Mouse (Mus musculus): ENCODE measurements around the gene Sost. TPM values are rescaled to one million over a fixed set of nuclear protein-coding genes. Genes with fewer than 3 reads are reported as not detected.

Gene Sost
- polyA plus RNA-seq, 1 experiment = not detected

DNA sequence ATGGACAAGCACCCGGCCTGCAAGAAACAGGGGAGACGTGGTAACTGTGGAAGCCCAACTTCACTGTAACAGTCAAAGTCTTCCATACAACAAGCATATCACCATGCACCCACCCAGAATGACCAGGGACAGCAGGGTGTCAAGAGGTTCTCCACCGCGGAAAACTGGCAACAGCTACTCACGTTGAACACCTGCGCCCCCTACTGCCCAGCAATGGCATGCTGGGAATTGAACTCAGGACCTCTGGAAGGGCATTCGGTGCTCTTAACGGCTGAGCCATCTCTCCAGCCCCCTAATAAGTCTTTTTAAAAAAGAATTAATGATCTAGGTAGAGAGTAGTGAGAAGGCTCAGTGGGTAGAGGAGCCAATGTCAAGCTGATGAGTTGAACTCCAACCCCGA, 8.1 kb upstream of the Sost start:
- no peaks in the 10 kb centered on the region for H3K9me3 ChIP-seq (ENCODE audit: control insufficient read depth, low read length)
- no peaks in the 10 kb centered on the region for H3K4me1 ChIP-seq (ENCODE audit: control insufficient read depth)
- no peaks in the 10 kb centered on the region for H3K27me3 ChIP-seq (ENCODE audit: control insufficient read depth)
- no peak overlapping the region for H3K4me3 ChIP-seq (replicated peaks)
- TF ChIP-seq TAL1 (IDR thresholded peaks at IDR 0.05; ENCODE audit: low read length) (no peak), GATA1 (IDR thresholded peaks at IDR 0.05; ENCODE audit: low read length) (no peak)
- H3K36me3 ChIP-seq (ENCODE audit: control insufficient read depth) = no peaks in the 10 kb centered on the region; the same call in 1 of the 2 replicates

DNA sequence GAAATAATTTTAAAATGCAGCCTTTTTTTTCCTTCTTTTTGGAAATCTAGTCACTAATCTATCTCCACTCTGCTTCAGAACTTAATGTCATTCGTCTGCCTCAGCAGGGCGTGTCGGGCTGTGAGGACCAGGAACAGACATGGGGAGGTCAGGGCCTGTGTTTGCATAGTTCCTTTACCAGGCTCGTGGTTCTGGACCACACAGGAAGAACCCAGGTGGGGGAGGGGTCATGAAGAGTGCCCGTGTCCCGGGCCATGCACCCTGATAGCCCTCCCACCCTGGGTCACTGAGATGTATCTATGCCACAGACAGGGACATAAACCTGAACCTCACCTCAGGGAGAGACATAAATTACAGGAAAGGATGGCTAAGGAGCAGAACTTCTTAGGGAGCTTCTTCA, 7.4 kb upstream of the Sost start:
- no peak overlapping the region for H3K4me3 ChIP-seq (replicated peaks)
- no peaks in the 10 kb centered on the region for H3K4me1 ChIP-seq (ENCODE audit: control insufficient read depth)
- H3K36me3 ChIP-seq (ENCODE audit: control insufficient read depth) = no peaks in the 10 kb centered on the region; the same call in 1 of the 2 replicates
- no peak for TF ChIP-seq GATA1 (IDR thresholded peaks at IDR 0.05; ENCODE audit: low read length)
- TF ChIP-seq TAL1 (IDR thresholded peaks at IDR 0.05; ENCODE audit: low read length) = no peak
- H3K9me3 ChIP-seq (ENCODE audit: control insufficient read depth, low read length) = no peaks in the 10 kb centered on the region
- no peaks in the 10 kb centered on the region for H3K27me3 ChIP-seq (ENCODE audit: control insufficient read depth)

DNA sequence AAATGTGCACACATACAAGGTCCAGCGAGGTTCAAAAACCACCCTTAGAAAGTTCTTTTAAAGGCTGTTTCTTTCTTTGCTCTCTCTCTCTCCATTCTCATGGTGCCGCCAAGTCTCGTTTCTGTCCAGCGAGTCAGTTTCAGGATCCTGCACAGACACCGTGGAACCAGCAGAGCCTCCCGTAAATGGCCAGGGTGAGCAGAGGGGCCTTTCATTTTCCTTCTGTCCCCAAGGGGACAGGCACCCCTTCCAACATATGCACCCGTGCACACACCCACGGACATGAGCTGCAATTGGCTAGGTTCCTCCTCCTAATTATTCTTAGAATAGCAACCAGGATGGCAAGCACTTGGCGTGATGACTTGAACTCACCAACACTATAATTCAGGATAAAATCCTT, 6.7 kb upstream of the Sost start:
- no peak overlapping the region for H3K4me3 ChIP-seq (replicated peaks)
- H3K9me3 ChIP-seq (ENCODE audit: control insufficient read depth, low read length) = no peaks in the 10 kb centered on the region
- no peaks in the 10 kb centered on the region for H3K4me1 ChIP-seq (ENCODE audit: control insufficient read depth)
- H3K36me3 ChIP-seq (ENCODE audit: control insufficient read depth) = no peaks in the 10 kb centered on the region; the same call in 1 of the 2 replicates
- no peaks in the 10 kb centered on the region for H3K27me3 ChIP-seq (ENCODE audit: control insufficient read depth)
- TF ChIP-seq GATA1 (IDR thresholded peaks at IDR 0.05; ENCODE audit: low read length) (no peak), TAL1 (IDR thresholded peaks at IDR 0.05; ENCODE audit: low read length) (no peak)

DNA sequence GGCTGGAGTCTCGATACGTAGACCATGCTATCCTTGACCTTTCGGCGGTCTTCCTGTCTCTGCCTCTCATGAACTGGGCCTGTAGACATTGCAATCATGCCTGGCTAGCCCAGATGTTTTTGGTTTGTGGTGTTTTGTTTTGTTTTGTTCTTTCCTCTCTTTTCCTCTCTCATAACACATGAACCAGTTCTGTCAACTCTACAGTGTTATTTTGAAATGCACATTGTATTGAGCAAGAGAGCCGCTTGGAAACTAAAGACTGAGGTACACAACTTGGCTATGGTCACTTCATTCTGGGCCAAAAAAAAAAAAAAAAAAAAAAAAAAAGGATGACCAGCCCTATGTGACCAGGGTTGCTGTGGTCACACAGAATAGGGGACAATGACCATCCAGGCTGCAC, 5.8 kb upstream of the Sost start:
- H3K9me3 ChIP-seq (ENCODE audit: control insufficient read depth, low read length) = no peaks in the 10 kb centered on the region
- H3K4me3 ChIP-seq (replicated peaks) = no peak overlapping the region
- TF ChIP-seq GATA1 (IDR thresholded peaks at IDR 0.05; ENCODE audit: low read length) = no peak
- TF ChIP-seq TAL1 (IDR thresholded peaks at IDR 0.05; ENCODE audit: low read length) = no peak
- no peaks in the 10 kb centered on the region for H3K4me1 ChIP-seq (ENCODE audit: control insufficient read depth)
- H3K27me3 ChIP-seq (ENCODE audit: control insufficient read depth) = peaks cover 4% of the 10 kb centered on the region
- H3K36me3 ChIP-seq (ENCODE audit: control insufficient read depth) = no peaks in the 10 kb centered on the region; the same call in 1 of the 2 replicates

DNA sequence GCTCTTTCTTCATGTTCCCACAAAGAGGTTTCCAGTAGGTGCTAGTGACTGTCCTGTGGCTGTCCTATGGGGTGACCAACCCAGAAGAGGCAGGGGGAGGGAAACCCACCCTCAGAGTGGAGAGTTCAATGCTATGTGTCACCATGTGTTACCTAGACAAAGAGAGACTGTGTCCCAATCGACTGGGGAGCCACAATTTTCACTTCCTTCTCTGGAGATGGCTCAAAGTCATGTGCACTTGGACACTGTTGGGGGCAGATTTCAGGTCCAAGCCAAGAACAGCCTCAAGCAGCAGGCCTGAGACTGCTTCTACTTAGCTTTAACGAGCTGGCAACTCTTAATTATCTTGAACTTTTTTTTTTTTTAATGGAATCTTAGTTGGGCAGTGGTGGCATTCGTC, 5.3 kb upstream of the Sost start:
- no peaks in the 10 kb centered on the region; the same call in 1 of the 2 replicates for H3K36me3 ChIP-seq (ENCODE audit: control insufficient read depth)
- H3K9me3 ChIP-seq (ENCODE audit: control insufficient read depth, low read length) = no peaks in the 10 kb centered on the region
- TF ChIP-seq TAL1 (IDR thresholded peaks at IDR 0.05; ENCODE audit: low read length) (no peak), GATA1 (IDR thresholded peaks at IDR 0.05; ENCODE audit: low read length) (no peak)
- no peaks in the 10 kb centered on the region for H3K4me1 ChIP-seq (ENCODE audit: control insufficient read depth)
- H3K27me3 ChIP-seq (ENCODE audit: control insufficient read depth) = peaks cover 10% of the 10 kb centered on the region
- no peak overlapping the region for H3K4me3 ChIP-seq (replicated peaks)

DNA sequence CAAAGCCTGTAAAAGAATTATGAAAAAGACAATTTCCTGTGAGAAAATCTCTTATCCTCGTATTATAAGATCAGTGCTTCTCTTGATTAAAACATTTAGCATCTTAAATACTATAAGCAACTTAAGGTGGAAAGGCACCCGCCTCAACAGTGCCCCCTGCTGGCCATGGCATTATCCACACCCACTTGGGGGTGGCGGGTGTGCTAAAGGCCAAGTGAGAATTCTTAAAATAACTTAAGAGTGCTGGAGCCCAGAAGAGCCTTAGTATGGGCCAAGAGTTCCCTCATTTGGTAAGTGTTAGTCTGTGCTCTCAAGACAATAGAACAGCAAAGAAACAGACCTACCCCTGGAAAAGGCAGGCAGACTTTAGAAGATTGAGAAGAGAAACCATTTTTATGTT, 4.6 kb upstream of the Sost start:
- Histone ChIP-seq H3K36me3 (ENCODE audit: control insufficient read depth) (no peaks in the 10 kb centered on the region; the same call in 1 of the 2 replicates), H3K9me3 (ENCODE audit: control insufficient read depth, low read length) (no peaks in the 10 kb centered on the region), H3K27me3 (ENCODE audit: control insufficient read depth) (peaks cover 17% of the 10 kb centered on the region), H3K4me3 (replicated peaks) (no peak overlapping the region), H3K4me1 (ENCODE audit: control insufficient read depth) (no peaks in the 10 kb centered on the region)
- TF ChIP-seq TAL1 (IDR thresholded peaks at IDR 0.05; ENCODE audit: low read length) (no peak), GATA1 (IDR thresholded peaks at IDR 0.05; ENCODE audit: low read length) (no peak)

DNA sequence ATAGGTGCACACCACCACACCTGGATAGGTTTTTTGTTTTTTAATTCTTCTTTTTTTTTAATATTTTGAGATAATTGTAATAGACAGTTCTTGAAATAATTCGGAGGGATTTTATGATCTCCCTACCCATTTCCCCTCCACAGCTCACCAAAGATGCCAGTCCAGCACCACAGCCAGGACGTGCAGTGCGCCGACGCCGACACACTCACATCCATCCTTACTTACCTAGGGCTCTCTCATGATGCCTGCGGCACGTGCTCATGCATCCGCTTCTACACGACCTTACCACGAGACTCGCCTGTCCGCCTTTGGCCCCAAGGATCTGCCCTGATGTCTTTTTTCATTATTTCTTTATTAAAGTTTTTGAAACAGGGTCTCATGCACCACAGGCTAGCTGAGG, 3.0 kb upstream of the Sost start:
- H3K4me3 ChIP-seq (replicated peaks) = no peak overlapping the region
- no peaks in the 10 kb centered on the region; the same call in 1 of the 2 replicates for H3K36me3 ChIP-seq (ENCODE audit: control insufficient read depth)
- TF ChIP-seq GATA1 (IDR thresholded peaks at IDR 0.05; ENCODE audit: low read length) (no peak), TAL1 (IDR thresholded peaks at IDR 0.05; ENCODE audit: low read length) (no peak)
- H3K4me1 ChIP-seq (ENCODE audit: control insufficient read depth) = no peaks in the 10 kb centered on the region
- H3K9me3 ChIP-seq (ENCODE audit: control insufficient read depth, low read length) = no peaks in the 10 kb centered on the region
- H3K27me3 ChIP-seq (ENCODE audit: control insufficient read depth) = peaks cover 32% of the 10 kb centered on the region

DNA sequence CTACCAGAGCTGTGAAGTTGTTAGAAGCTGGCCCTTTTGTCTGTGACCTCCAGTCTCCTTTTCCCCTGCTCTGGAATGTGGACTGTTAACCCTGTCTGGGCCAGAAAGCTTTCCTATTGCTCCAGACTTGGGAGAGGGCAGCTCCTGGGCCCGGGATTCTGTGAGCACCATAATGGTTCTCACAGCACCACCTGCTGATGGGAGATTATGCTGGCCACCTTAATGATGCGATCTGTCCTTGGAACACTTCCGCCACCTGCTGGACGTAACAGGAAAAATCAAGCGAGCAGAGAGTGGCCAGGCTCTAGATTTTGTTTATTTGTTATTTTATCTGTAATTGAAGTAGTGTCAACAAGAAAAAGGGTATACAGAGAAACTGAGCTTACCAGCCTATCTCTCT, 2.0 kb upstream of the Sost start:
- no peaks in the 10 kb centered on the region for H3K36me3 ChIP-seq (ENCODE audit: control insufficient read depth)
- H3K4me1 ChIP-seq (ENCODE audit: control insufficient read depth) = no peaks in the 10 kb centered on the region
- H3K9me3 ChIP-seq (ENCODE audit: control insufficient read depth, low read length) = peaks cover 3% of the 10 kb centered on the region; the same call in 1 of the 2 replicates
- H3K4me3 ChIP-seq (replicated peaks) = no peak overlapping the region
- H3K27me3 ChIP-seq (ENCODE audit: control insufficient read depth) = peaks cover 43% of the 10 kb centered on the region
- no peak for TF ChIP-seq GATA1 (IDR thresholded peaks at IDR 0.05; ENCODE audit: low read length)
- no peak for TF ChIP-seq TAL1 (IDR thresholded peaks at IDR 0.05; ENCODE audit: low read length)

DNA sequence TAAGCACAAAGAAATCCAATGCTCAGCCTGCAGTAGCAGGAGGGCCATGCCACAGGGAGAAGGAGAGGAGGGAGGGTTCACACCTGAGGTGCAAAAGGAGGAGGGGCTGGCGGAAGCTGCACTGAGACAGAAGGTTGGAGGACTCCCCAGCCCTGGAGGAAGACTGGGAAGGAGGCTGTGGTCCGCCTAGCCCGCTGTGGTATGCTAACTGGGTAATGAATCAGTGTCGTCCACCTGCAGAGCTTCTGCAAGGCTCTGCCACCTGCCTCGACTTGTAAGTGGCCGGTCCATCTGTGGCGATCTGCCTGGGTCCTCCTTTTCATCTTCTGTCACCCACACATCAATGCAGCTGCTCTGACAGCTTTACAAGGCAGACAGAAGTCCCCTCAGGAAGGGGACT, 1.5 kb upstream of the Sost start:
- TF ChIP-seq GATA1 (IDR thresholded peaks at IDR 0.05; ENCODE audit: low read length) = no peak
- TF ChIP-seq TAL1 (IDR thresholded peaks at IDR 0.05; ENCODE audit: low read length) = no peak
- Histone ChIP-seq H3K4me1 (ENCODE audit: control insufficient read depth) (no peaks in the 10 kb centered on the region), H3K9me3 (ENCODE audit: control insufficient read depth, low read length) (peaks cover 3% of the 10 kb centered on the region; the same call in 1 of the 2 replicates), H3K27me3 (ENCODE audit: control insufficient read depth) (peaks cover 48% of the 10 kb centered on the region), H3K4me3 (replicated peaks) (no peak overlapping the region), H3K36me3 (ENCODE audit: control insufficient read depth) (no peaks in the 10 kb centered on the region)

DNA sequence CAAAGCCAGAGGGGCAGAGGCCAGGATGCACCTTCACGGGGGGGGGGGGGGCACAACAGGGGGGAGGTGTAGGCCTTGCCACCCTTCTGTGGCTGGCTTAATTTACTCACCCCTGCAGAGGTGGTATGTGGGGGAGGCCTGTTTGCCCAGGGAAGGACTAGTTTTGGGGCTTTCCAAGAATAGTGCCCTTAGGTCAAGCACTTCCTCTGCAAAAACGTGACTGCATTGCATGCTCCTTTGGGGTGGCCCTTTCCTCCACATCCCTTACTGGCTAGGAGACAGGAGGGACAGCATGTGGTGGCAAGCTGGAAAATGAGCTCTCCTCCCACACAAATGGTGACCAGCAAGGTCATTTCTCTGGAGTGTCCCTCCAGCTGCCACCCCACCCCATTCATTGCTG, 1.3 kb downstream of the Sost start:
- Histone ChIP-seq H3K4me1 (ENCODE audit: control insufficient read depth) (no peaks in the 10 kb centered on the region), H3K4me3 (replicated peaks) (no peak overlapping the region), H3K27me3 (ENCODE audit: control insufficient read depth) (peaks cover 75% of the 10 kb centered on the region), H3K9me3 (ENCODE audit: control insufficient read depth, low read length) (peaks cover 3% of the 10 kb centered on the region; the same call in 1 of the 2 replicates), H3K36me3 (ENCODE audit: control insufficient read depth) (no peaks in the 10 kb centered on the region)
- TF ChIP-seq TAL1 (IDR thresholded peaks at IDR 0.05; ENCODE audit: low read length) (no peak), GATA1 (IDR thresholded peaks at IDR 0.05; ENCODE audit: low read length) (no peak)

Measured in erythroblast, embryonic 14.5 days (primary cell).